Mouse (Mus musculus) limb, embryonic 12.5 days (tissue): ENCODE results near the gene Kdsr. TPM values are rescaled to one million over a fixed set of nuclear protein-coding genes. Genes with fewer than 3 reads are reported as not detected.

ENCODE experiments used
- ATAC-seq: fragments of 200-750 bp; cut with Nextera tagmentation; 2 replicates; pipeline ENCODE4 v1.8.0; 2017; ENCODE audit warnings: low read depth, moderate TSS enrichment; ENCODE audit not compliant: insufficient number of reproducible peaks, insufficient read depth, low FRiP score, low TSS enrichment
- H3K27ac ChIP-seq: fragments of 300-500 bp; sonication (generic); 2 replicates; pipeline ENCODE4 v1.5.1; 2016; ENCODE audit warnings: mild to moderate bottlenecking, moderate library complexity
- H3K27me3 ChIP-seq: fragments of 300-500 bp; sonication (generic); 2 replicates; pipeline ENCODE4 v1.6.1; 2016; ENCODE audit warnings: mild to moderate bottlenecking, moderate library complexity
- H3K36me3 ChIP-seq: fragments of 300-500 bp; sonication (generic); 2 replicates; pipeline ENCODE4 v1.6.1; 2016; ENCODE audit warnings: mild to moderate bottlenecking, moderate library complexity
- H3K4me1 ChIP-seq: fragments of 300-500 bp; sonication (generic); replicated peaks from 2 replicates; pipeline ENCODE4 v1.6.1; 2016
- H3K4me2 ChIP-seq: fragments of 300-500 bp; sonication (generic); 2 replicates; pipeline ENCODE4 v1.6.1; 2016; ENCODE audit warnings: mild to moderate bottlenecking, moderate library complexity
- H3K4me3 ChIP-seq: fragments of 300-500 bp; sonication (generic); replicated peaks from 2 replicates; pipeline ENCODE4 v1.5.1; 2016; ENCODE audit warnings: mild to moderate bottlenecking
- H3K9ac ChIP-seq: fragments of 300-500 bp; sonication (generic); replicated peaks from 2 replicates; pipeline ENCODE4 v1.6.1; 2016; ENCODE audit warnings: mild to moderate bottlenecking, moderate library complexity
- H3K9me3 ChIP-seq: fragments of 300-500 bp; sonication (generic); 2 replicates; pipeline ENCODE4 v1.6.1; 2016; ENCODE audit warnings: mild to moderate bottlenecking, moderate library complexity
- WGBS: fragments of 180-500 bp; shearing (Covaris S2); methylation state at CpG from one replicate; pipeline ENCODE4 v1.1.7; 2016; 5-methylcytosine and 5-hydroxymethylcytosine counted together
- polyA plus RNA-seq: library from polyadenylated mRNA; unstranded; fragments of >200 nt; fragmentation: Nextera tagmentation; extraction: Ambion mirVana; gene quantifications from 2 replicates; pipeline ENCODE4 v1.2.1, GENCODE M21; 2016

Gene Kdsr
- polyA plus RNA-seq, 1 experiment from 2014 or later = 13.0 TPM

GRCm38 (mm10) chr1:106692599-106692998, 66.9 kb downstream of the Kdsr start:
- no peak for ATAC-seq
- Histone ChIP-seq H3K27ac (no peak overlapping the region), H3K36me3 (no peaks in the 10 kb centered on the region; the same call in 1 of the 2 replicates), H3K27me3 (no peaks in the 10 kb centered on the region), H3K4me2 (no peak overlapping the region), H3K4me1 (no peaks in the 10 kb centered on the region), H3K9ac (no peak overlapping the region), H3K9me3 (no peaks in the 10 kb centered on the region), H3K4me3 (no peak overlapping the region)

DNA sequence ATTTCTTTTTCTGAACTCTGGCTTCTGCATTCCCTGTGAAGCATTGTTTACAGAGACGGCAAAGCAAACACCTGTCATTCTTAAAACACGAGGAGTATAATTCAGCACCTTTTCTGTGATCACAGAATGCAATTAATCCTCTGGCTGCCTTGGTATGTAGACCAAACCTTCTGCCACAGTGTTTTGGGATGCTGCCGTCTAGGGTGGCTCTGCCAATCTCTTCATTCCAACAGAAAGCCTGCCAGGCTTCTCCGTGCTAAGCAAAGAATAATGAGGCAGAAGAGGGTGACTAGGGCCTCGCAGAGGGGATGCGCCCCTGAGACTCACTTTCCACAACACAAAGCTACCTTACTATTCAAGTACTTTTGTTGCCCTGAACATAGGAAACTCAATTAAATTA, 68.6 kb downstream of the Kdsr start:
- no peaks in the 10 kb centered on the region; the same call in 1 of the 2 replicates for H3K36me3 ChIP-seq
- no peaks in the 10 kb centered on the region for H3K27me3 ChIP-seq
- no peaks in the 10 kb centered on the region for H3K4me1 ChIP-seq
- H3K27ac ChIP-seq = no peak overlapping the region
- no peak overlapping the region for H3K4me2 ChIP-seq
- ATAC-seq = no peak
- H3K9ac ChIP-seq = no peak overlapping the region
- no peak overlapping the region for H3K4me3 ChIP-seq
- no peaks in the 10 kb centered on the region for H3K9me3 ChIP-seq
- 83% methylated on average over 6 of the region's 6 CpGs for WGBS

GRCm38 (mm10) chr1:106688161-106688516, 71.4 kb downstream of the Kdsr start:
- no peak for ATAC-seq
- H3K4me1 ChIP-seq = no peaks in the 10 kb centered on the region
- 84% methylated on average over 5 of the region's 5 CpGs for WGBS
- no peak overlapping the region for H3K27ac ChIP-seq
- H3K27me3 ChIP-seq = no peaks in the 10 kb centered on the region
- no peak overlapping the region for H3K4me3 ChIP-seq
- H3K4me2 ChIP-seq = no peak overlapping the region
- H3K36me3 ChIP-seq = no peaks in the 10 kb centered on the region
- H3K9ac ChIP-seq = no peak overlapping the region
- H3K9me3 ChIP-seq = no peaks in the 10 kb centered on the region

- ATAC-seq = no peak
- H3K4me1 ChIP-seq = no peaks in the 10 kb centered on the region
- H3K36me3 ChIP-seq = no peaks in the 10 kb centered on the region
- H3K9me3 ChIP-seq = no peaks in the 10 kb centered on the region
- H3K27ac ChIP-seq = no peak overlapping the region
- H3K27me3 ChIP-seq = no peaks in the 10 kb centered on the region
- 91% methylated on average over 18 of the region's 18 CpGs for WGBS
- H3K9ac ChIP-seq = no peak overlapping the region
- no peak overlapping the region for H3K4me2 ChIP-seq
- H3K4me3 ChIP-seq = no peak overlapping the region
Measured at GRCm38 (mm10) chr1:106687435-106688160, 71.9 kb downstream of the Kdsr start.

- H3K9ac ChIP-seq = no peak overlapping the region
- no peak overlapping the region for H3K27ac ChIP-seq
- 73% methylated on average over 2 of the region's 2 CpGs for WGBS
- no peak overlapping the region for H3K4me2 ChIP-seq
- H3K36me3 ChIP-seq = no peaks in the 10 kb centered on the region
- H3K4me3 ChIP-seq = no peak overlapping the region
- H3K27me3 ChIP-seq = no peaks in the 10 kb centered on the region
- no peaks in the 10 kb centered on the region for H3K4me1 ChIP-seq
- no peaks in the 10 kb centered on the region for H3K9me3 ChIP-seq
- no peak for ATAC-seq
Measured at GRCm38 (mm10) chr1:106685702-106686101, 73.8 kb downstream of the Kdsr start.

DNA sequence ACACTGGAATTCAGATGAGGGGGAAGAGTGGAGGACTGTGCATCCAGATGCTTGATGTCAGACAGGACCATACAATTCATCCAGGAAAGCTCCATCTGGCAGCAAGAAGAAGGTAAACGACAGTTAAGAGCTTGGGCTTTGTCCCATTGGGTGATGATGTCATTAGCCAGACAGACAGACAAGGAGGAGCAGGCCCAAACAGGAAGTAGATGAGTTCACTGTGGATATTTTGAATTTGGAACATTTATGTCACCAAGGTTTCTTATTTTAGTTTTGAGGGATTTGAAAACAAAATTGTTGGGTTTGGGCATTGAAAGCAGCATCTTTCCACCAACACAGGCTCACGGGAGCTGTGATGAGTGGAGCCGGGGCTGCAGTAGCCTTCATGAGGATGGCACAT, 75.0 kb downstream of the Kdsr start:
- no peaks in the 10 kb centered on the region for H3K4me1 ChIP-seq
- ATAC-seq = no peak
- 84% methylated on average over 3 of the region's 3 CpGs for WGBS
- no peaks in the 10 kb centered on the region for H3K27me3 ChIP-seq
- H3K27ac ChIP-seq = no peak overlapping the region
- H3K9me3 ChIP-seq = no peaks in the 10 kb centered on the region
- H3K4me2 ChIP-seq = no peak overlapping the region
- H3K36me3 ChIP-seq = no peaks in the 10 kb centered on the region
- no peak overlapping the region for H3K9ac ChIP-seq
- H3K4me3 ChIP-seq = no peak overlapping the region

DNA sequence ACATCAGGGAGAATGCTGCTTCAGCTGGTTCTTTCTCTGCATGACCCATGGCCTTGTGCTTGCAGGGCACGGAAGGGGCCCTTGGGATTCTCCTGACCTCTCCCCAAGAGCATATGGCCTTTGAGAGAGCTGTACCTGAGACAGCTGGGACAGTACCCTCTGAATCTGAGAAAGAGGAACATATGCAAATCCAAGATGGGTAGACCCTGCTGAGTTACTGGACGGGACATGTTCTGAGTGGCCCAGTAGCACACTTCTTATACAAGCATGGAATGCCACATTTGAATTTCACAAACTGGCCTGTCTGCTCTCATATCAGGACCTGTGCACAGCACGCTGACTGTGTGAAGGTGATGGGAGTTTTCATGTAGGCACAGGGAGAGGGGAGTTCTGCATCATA, 76.7 kb downstream of the Kdsr start:
- H3K4me2 ChIP-seq = no peak overlapping the region
- H3K27me3 ChIP-seq = no peaks in the 10 kb centered on the region
- H3K9ac ChIP-seq = no peak overlapping the region
- H3K4me1 ChIP-seq = no peaks in the 10 kb centered on the region
- H3K27ac ChIP-seq = no peak overlapping the region
- 76% methylated on average over 3 of the region's 3 CpGs for WGBS
- ATAC-seq = no peak
- H3K9me3 ChIP-seq = no peaks in the 10 kb centered on the region
- H3K4me3 ChIP-seq = no peak overlapping the region
- no peaks in the 10 kb centered on the region for H3K36me3 ChIP-seq

- no peaks in the 10 kb centered on the region for H3K36me3 ChIP-seq
- H3K4me2 ChIP-seq = no peak overlapping the region
- 81% methylated on average over 6 of the region's 6 CpGs for WGBS
- H3K4me1 ChIP-seq = no peaks in the 10 kb centered on the region
- no peak for ATAC-seq
- no peak overlapping the region for H3K4me3 ChIP-seq
- no peaks in the 10 kb centered on the region for H3K27me3 ChIP-seq
- H3K9ac ChIP-seq = no peak overlapping the region
- no peak overlapping the region for H3K27ac ChIP-seq
- H3K9me3 ChIP-seq = no peaks in the 10 kb centered on the region
Measured at GRCm38 (mm10) chr1:106679800-106680515, 79.6 kb downstream of the Kdsr start.

- WGBS = 87% methylated on average over 5 of the region's 5 CpGs
- no peak overlapping the region for H3K4me2 ChIP-seq
- no peaks in the 10 kb centered on the region for H3K27me3 ChIP-seq
- no peak overlapping the region for H3K27ac ChIP-seq
- no peaks in the 10 kb centered on the region for H3K4me1 ChIP-seq
- no peak for ATAC-seq
- no peak overlapping the region for H3K9ac ChIP-seq
- H3K36me3 ChIP-seq = no peaks in the 10 kb centered on the region
- no peaks in the 10 kb centered on the region for H3K9me3 ChIP-seq
- H3K4me3 ChIP-seq = no peak overlapping the region
Measured at GRCm38 (mm10) chr1:106678060-106678478, 81.5 kb downstream of the Kdsr start.

Other genes starting within 250 kb of the Kdsr start
- 27.5 and 30.6 TPM in 2 replicates for gene Bcl2, start 45.5 kb downstream of the Kdsr start, polyA plus RNA-seq
- 73.8 and 78.0 TPM in 2 replicates for gene Vps4b, start 37.0 kb upstream of the Kdsr start, polyA plus RNA-seq
- gene Serpinb5, start 101.4 kb upstream of the Kdsr start, polyA plus RNA-seq = 0.23 and 0.44 TPM in 2 replicates
- not detected in 2 replicates for gene Serpinb12, start 174.7 kb upstream of the Kdsr start, polyA plus RNA-seq
- not detected in 2 replicates for gene Serpinb13, start 221.3 kb upstream of the Kdsr start, polyA plus RNA-seq